Mouse (Mus musculus) thymus, adult 2 months (tissue): ENCODE data around the gene Dync1i1. TPM values are rescaled to one million over a fixed set of nuclear protein-coding genes. Genes with fewer than 3 reads are reported as not detected.
"Not testable (repeated sequence)": the region's sequence is repeated elsewhere in the genome, so short reads cannot be mapped to it uniquely, and the experiment has no call there.

Experiments
- DNase-seq: peaks from one replicate; pipeline ENCODE4 v3.0.0; 2021
- H3K27ac ChIP-seq: fragments of 200-500 bp; 2 replicates; pipeline ENCODE4 v1.5.1; 2012; ENCODE audit warnings: low read length, control low read depth; ENCODE audit not compliant: control insufficient read depth, insufficient read depth
- H3K27me3 ChIP-seq: fragments of 200-500 bp; 2 replicates; pipeline ENCODE4 v1.6.1; 2012; ENCODE audit warnings: mild to moderate bottlenecking, low read length, moderate library complexity, mixed read lengths; ENCODE audit not compliant: control insufficient read depth, insufficient read depth
- H3K36me3 ChIP-seq: fragments of 200-500 bp; 2 replicates; pipeline ENCODE4 v1.6.1; 2012; ENCODE audit warnings: mild to moderate bottlenecking, low read length, moderate library complexity; ENCODE audit not compliant: control insufficient read depth, insufficient read depth
- H3K4me1 ChIP-seq: fragments of 200-500 bp; replicated peaks from 2 replicates; pipeline ENCODE4 v1.6.1; 2012; ENCODE audit warnings: low read length; ENCODE audit not compliant: control insufficient read depth, insufficient read depth
- H3K4me3 ChIP-seq: fragments of 200-500 bp; 2 replicates; pipeline ENCODE4 v1.5.1; 2012; ENCODE audit warnings: mild to moderate bottlenecking, low read length, control low read depth, moderate library complexity; ENCODE audit not compliant: control insufficient read depth, insufficient read depth
- CTCF ChIP-seq: fragments of 200-500 bp; IDR thresholded peaks from 2 replicates; pipeline ENCODE4 v1.5.1; 2012; ENCODE audit warnings: mild to moderate bottlenecking, control low read depth, low read length, moderate library complexity, borderline replicate concordance; ENCODE audit not compliant: control insufficient read depth, poor library complexity, insufficient read depth; ENCODE audit errors: extremely low read depth
- POLR2A ChIP-seq: fragments of 200-500 bp; IDR thresholded peaks from 2 replicates; pipeline ENCODE4 v1.6.1; 2012; ENCODE audit warnings: mild to moderate bottlenecking, low read length, control low read depth, moderate library complexity; ENCODE audit not compliant: control insufficient read depth, poor library complexity, insufficient read depth; ENCODE audit errors: extremely low read depth
- WGBS: fragments of 180-500 bp; shearing (Covaris S2); methylation state at CpG from one replicate; pipeline ENCODE4 v1.1.7; 2018; 5-methylcytosine and 5-hydroxymethylcytosine counted together
- polyA plus RNA-seq: library from polyadenylated mRNA; depleted of rRNA; stranded (reverse); fragments of >200 nt; gene quantifications from 2 replicates; pipeline ENCODE4 v1.2.3, GENCODE M21; 2012

Gene Dync1i1
- polyA plus RNA-seq, 1 experiment, result 10.1 TPM

DNA sequence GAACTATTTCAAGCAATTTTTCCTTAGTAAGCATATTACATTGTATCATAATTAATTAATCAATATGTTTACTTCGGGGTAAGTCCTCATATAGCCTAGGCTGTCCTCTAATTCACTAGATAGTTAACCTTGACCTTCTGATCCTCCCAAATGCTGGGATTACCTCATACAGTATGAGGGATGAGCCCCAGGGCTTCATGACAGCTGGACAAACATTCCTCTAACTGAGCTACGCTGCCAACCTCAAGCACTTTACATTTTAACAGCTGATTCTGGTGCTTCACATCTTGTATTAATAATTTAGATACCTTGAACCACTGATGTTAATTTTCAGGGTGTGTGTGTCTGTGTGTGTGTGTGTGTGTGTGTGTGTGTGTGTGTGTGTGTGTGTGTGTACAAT lies 6.5 kb upstream of the Dync1i1 start:
- DNase-seq, result no peak
- no peak overlapping the region for H3K27ac ChIP-seq
- no peaks in the 10 kb centered on the region for H3K4me1 ChIP-seq
- WGBS, result 81% methylated on average over 2 of the region's 2 CpGs
- TF ChIP-seq POLR2A, result no peak
- no peak for TF ChIP-seq CTCF
- no peaks in the 10 kb centered on the region for H3K36me3 ChIP-seq
- no peaks in the 10 kb centered on the region for H3K27me3 ChIP-seq
- H3K4me3 ChIP-seq, result no peak overlapping the region

GRCm38 (mm10) chr6:5720716-5721115 lies 4.7 kb upstream of the Dync1i1 start:
- not testable (repeated sequence) for H3K27ac ChIP-seq, H3K4me1 ChIP-seq, H3K4me3 ChIP-seq, H3K27me3 ChIP-seq, DNase-seq, H3K36me3 ChIP-seq

DNA sequence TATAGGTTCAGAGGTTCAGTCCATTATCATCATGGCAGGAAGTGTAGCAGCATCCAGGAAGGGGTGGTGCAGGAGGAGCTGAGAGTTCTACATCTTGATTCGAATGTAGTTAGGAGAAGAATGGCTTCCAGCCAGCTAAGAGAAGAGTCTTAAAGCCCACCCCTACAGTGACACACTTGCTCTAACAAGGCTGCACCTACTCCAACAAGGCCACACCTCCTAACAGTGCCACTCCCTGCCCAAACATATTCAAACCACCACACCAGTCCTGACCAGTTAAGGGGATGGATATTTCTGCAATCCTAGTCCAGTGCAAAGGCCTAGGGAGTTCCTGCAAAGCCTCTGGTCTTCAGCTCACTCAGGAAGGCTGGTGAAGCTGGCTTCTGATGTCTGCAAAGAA lies 1.5 kb upstream of the Dync1i1 start:
- TF ChIP-seq CTCF (no peak), POLR2A (no peak)
- Histone ChIP-seq H3K4me3 (no peak overlapping the region), H3K27me3 (no peaks in the 10 kb centered on the region), H3K36me3 (no peaks in the 10 kb centered on the region), H3K4me1 (no peaks in the 10 kb centered on the region), H3K27ac (no peak overlapping the region)
- no peak for DNase-seq
- 72% methylated on average over 1 of the region's 1 CpGs for WGBS

- no peaks in the 10 kb centered on the region for H3K36me3 ChIP-seq
- DNase-seq, result no peak
- H3K27me3 ChIP-seq, result no peaks in the 10 kb centered on the region
- H3K27ac ChIP-seq, result no peak overlapping the region
- no peaks in the 10 kb centered on the region for H3K4me1 ChIP-seq
- TF ChIP-seq CTCF, result no peak
- TF ChIP-seq POLR2A, result no peak
- H3K4me3 ChIP-seq, result no peak overlapping the region
- 11% methylated on average over 10 of the region's 10 CpGs for WGBS
Observed at GRCm38 (mm10) chr6:5726237-5726670, 815 bp downstream of the Dync1i1 start.

GRCm38 (mm10) chr6:5733217-5733616 lies 7.8 kb downstream of the Dync1i1 start:
- Histone ChIP-seq H3K4me1 (no peaks in the 10 kb centered on the region), H3K27me3 (no peaks in the 10 kb centered on the region), H3K36me3 (no peaks in the 10 kb centered on the region), H3K4me3 (no peak overlapping the region), H3K27ac (no peak overlapping the region)
- TF ChIP-seq POLR2A (no peak), CTCF (no peak)
- no peak for DNase-seq
- WGBS, result 91% methylated on average over 3 of the region's 3 CpGs

DNA sequence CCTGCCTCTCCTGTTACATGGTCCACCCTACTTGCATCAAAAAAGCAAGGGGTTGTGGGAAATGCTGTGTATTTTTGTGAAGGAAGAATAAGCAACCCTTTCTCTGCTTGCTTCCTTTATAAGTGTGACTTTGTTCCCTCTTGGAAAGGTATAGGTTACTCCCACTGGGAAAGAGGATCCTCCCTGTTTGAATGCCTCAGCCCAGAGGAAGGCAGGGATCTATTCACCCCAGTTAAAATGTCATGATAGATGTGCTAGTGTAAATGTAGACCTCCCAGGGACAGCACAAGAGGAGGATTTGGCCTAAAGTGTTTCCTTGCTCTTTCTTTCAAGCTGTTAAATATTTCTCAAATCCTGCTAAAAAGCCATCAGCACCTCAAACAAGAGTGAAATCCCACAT lies 9.0 kb downstream of the Dync1i1 start:
- Histone ChIP-seq H3K4me3 (no peak overlapping the region), H3K36me3 (no peaks in the 10 kb centered on the region), H3K27ac (no peak overlapping the region), H3K4me1 (no peaks in the 10 kb centered on the region), H3K27me3 (no peaks in the 10 kb centered on the region)
- no peak for TF ChIP-seq CTCF
- no peak for TF ChIP-seq POLR2A
- DNase-seq, result no peak

DNA sequence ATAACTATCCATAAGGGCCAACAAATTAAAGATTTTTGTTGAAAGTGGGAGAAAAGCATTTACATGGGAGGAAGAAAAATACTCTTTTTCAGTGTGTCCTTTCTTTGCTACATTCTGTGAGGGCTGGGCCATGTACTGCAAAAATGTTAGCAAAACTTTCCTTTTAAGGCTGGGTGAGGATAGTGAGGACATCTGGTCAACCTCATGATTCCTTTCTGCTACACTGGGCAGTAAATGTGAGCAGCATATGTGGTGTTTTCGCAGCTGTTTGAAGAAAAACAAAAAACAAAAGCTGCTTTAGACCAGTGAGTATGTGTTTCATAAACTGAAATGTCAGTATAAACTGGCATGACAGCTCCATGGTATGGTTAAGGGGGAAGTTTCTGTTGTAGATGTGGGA lies 9.4 kb downstream of the Dync1i1 start:
- no peak for DNase-seq
- Histone ChIP-seq H3K27me3 (no peaks in the 10 kb centered on the region), H3K4me1 (no peaks in the 10 kb centered on the region), H3K36me3 (no peaks in the 10 kb centered on the region), H3K4me3 (no peak overlapping the region), H3K27ac (no peak overlapping the region)
- TF ChIP-seq CTCF, result no peak
- no peak for TF ChIP-seq POLR2A
- WGBS, result 80% methylated on average over 1 of the region's 1 CpGs

DNA sequence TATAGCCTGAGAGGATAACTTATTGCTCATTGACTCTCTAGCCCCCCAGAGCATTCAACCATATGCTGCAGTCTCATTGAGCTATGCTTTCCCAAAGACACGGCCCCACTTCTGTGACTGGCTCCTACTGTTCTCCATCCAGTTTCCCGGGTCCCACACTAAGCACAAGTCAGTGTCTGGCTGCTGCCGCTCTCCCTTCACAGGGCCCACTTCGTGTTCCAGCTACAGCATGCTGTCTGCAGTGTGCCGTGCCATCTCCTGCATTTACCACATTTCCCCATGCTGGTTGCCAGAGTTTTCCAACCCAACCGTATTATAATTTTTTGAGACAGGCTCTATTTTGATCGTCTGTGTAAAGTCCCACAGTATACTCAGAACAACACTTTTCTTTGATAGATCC lies 14.3 kb downstream of the Dync1i1 start:
- no peak for DNase-seq
- Histone ChIP-seq H3K4me1 (no peaks in the 10 kb centered on the region), H3K27ac (no peak overlapping the region), H3K27me3 (no peaks in the 10 kb centered on the region), H3K36me3 (no peaks in the 10 kb centered on the region), H3K4me3 (no peak overlapping the region)
- WGBS, result 93% methylated on average over 7 of the region's 7 CpGs
- TF ChIP-seq CTCF (no peak), POLR2A (no peak)
